Mouse (Mus musculus): ENCODE results near the gene Il21.

- TF ChIP-seq CTCF (IDR thresholded peaks at IDR 0.05; ENCODE audit: borderline replicate concordance, control insufficient read depth, extremely low read depth, insufficient read depth, low read length, poor library complexity): no peak
- no peak for TF ChIP-seq POLR2A (IDR thresholded peaks at IDR 0.05; ENCODE audit: control insufficient read depth, extremely low read depth, insufficient read depth, low read length, poor library complexity)
These were observed 48.4 kb upstream of the Il21 start for GRCm38 (mm10) chr3:37280871-37281270.

Data from thymus, adult 2 months (tissue).